Mouse (Mus musculus) neural tube, embryonic 11.5 days (tissue): ENCODE results near the gene Shmt1. TPM values are rescaled to one million over a fixed set of nuclear protein-coding genes. Genes with fewer than 3 reads are reported as not detected.
A peak's percentile ranks its signal among the peaks of the same experiment; 100 is the strongest.

Experiments used
- ATAC-seq: fragments of 200-750 bp; cut with Nextera tagmentation; 2 replicates; pipeline ENCODE4 v1.8.0; 2017; ENCODE audit warnings: moderate number of reproducible peaks, mild to moderate bottlenecking, moderate TSS enrichment, moderate library complexity; ENCODE audit not compliant: insufficient read depth, low FRiP score, low TSS enrichment
- DNase-seq: peaks from one replicate; pipeline ENCODE4 v3.0.0-alpha.2; 2015; ENCODE audit warnings: low spot score
- H3K27ac ChIP-seq: fragments of 300-500 bp; sonication (generic); 2 replicates; pipeline ENCODE4 v1.5.1; 2014; ENCODE audit warnings: low read depth, mild to moderate bottlenecking, low read length
- H3K27me3 ChIP-seq: fragments of 300-500 bp; sonication (generic); 2 replicates; pipeline ENCODE4 v1.6.1; 2014; ENCODE audit warnings: mild to moderate bottlenecking, low read length, mixed read lengths; ENCODE audit not compliant: control insufficient read depth, insufficient read depth
- H3K36me3 ChIP-seq: fragments of 300-500 bp; sonication (generic); 2 replicates; pipeline ENCODE4 v1.6.1; 2014; ENCODE audit warnings: mild to moderate bottlenecking, low read length, moderate library complexity, mixed read lengths; ENCODE audit not compliant: control insufficient read depth, insufficient read depth
- H3K4me1 ChIP-seq: fragments of 300-500 bp; sonication (generic); 2 replicates; pipeline ENCODE4 v1.6.1; 2014; ENCODE audit warnings: low read length, mixed read lengths; ENCODE audit not compliant: control insufficient read depth, insufficient read depth
- H3K4me2 ChIP-seq: fragments of 300-500 bp; sonication (generic); 2 replicates; pipeline ENCODE4 v1.6.1; 2014; ENCODE audit warnings: low read depth, mild to moderate bottlenecking, moderate library complexity
- H3K4me3 ChIP-seq: fragments of 300-500 bp; sonication (generic); 2 replicates; pipeline ENCODE4 v1.5.1; 2014; ENCODE audit warnings: low read depth, low read length
- H3K9ac ChIP-seq: fragments of 300-500 bp; sonication (generic); 2 replicates; pipeline ENCODE4 v1.6.1; 2014; ENCODE audit warnings: mild to moderate bottlenecking, low read length
- H3K9me3 ChIP-seq: fragments of 300-500 bp; sonication (generic); 2 replicates; pipeline ENCODE4 v1.6.1; 2016; ENCODE audit warnings: low read length; ENCODE audit not compliant: control insufficient read depth
- WGBS: fragments of 180-500 bp; shearing (Covaris S2); extraction: QIAGEN DNeasy Blood & Tissue Kit; methylation state at CpG from one replicate; pipeline ENCODE4 v1.1.7; 2014; 5-methylcytosine and 5-hydroxymethylcytosine counted together
- polyA plus RNA-seq: library from polyadenylated mRNA; unstranded; fragments of >200 nt; fragmentation: Nextera tagmentation; extraction: Ambion mirVana; gene quantifications from 2 replicates; pipeline ENCODE4 v1.2.1, GENCODE M21; 2014

Gene Shmt1
- polyA plus RNA-seq, 1 experiment from 2014 or later, result 44.0 TPM

- ATAC-seq (no peak), DNase-seq (no peak)
- WGBS, result 33% methylated on average over 2 of the region's 2 CpGs
Measured at GRCm38 (mm10) chr11:60828903-60829302, 17.4 kb upstream of the Shmt1 start.

GRCm38 (mm10) chr11:60827241-60827945, 15.9 kb upstream of the Shmt1 start:
- H3K9ac ChIP-seq, result no peak overlapping the region
- no peak overlapping the region for H3K27ac ChIP-seq
- 50% methylated on average over 4 of the region's 4 CpGs for WGBS
- H3K9me3 ChIP-seq, result no peaks in the 10 kb centered on the region
- DNase-seq (no peak), ATAC-seq (no peak)
- no peaks in the 10 kb centered on the region for H3K27me3 ChIP-seq
- no peaks in the 10 kb centered on the region for H3K36me3 ChIP-seq
- no peak overlapping the region for H3K4me3 ChIP-seq
- H3K4me1 ChIP-seq, result no peaks in the 10 kb centered on the region
- H3K4me2 ChIP-seq, result no peak overlapping the region

More at GRCm38 (mm10) chr11:60828903-60829302, 17.4 kb upstream of the Shmt1 start:
- Histone ChIP-seq H3K27ac (no peak overlapping the region), H3K4me2 (no peak overlapping the region), H3K36me3 (no peaks in the 10 kb centered on the region), H3K27me3 (no peaks in the 10 kb centered on the region), H3K4me3 (no peak overlapping the region), H3K9me3 (no peaks in the 10 kb centered on the region), H3K4me1 (no peaks in the 10 kb centered on the region), H3K9ac (no peak overlapping the region)

- 48% methylated on average over 1 of the region's 1 CpGs for WGBS
- H3K4me2 ChIP-seq, result no peak overlapping the region
- no peak overlapping the region for H3K4me3 ChIP-seq
- H3K27me3 ChIP-seq, result no peaks in the 10 kb centered on the region
- H3K9ac ChIP-seq, result no peak overlapping the region
- no peak for DNase-seq
- no peak overlapping the region for H3K27ac ChIP-seq
- no peaks in the 10 kb centered on the region for H3K9me3 ChIP-seq
- no peak for ATAC-seq
- no peaks in the 10 kb centered on the region for H3K36me3 ChIP-seq
- no peaks in the 10 kb centered on the region for H3K4me1 ChIP-seq
Measured at GRCm38 (mm10) chr11:60826700-60827099, 15.2 kb upstream of the Shmt1 start.

- no peaks in the 10 kb centered on the region for H3K4me1 ChIP-seq
- no peaks in the 10 kb centered on the region for H3K36me3 ChIP-seq
- no peaks in the 10 kb centered on the region for H3K9me3 ChIP-seq
- H3K27me3 ChIP-seq, result no peaks in the 10 kb centered on the region
- no peak overlapping the region for H3K9ac ChIP-seq
- no peak overlapping the region for H3K4me3 ChIP-seq
- DNase-seq (no peak), ATAC-seq (no peak)
- no peak overlapping the region for H3K27ac ChIP-seq
- H3K4me2 ChIP-seq, result no peak overlapping the region
- 83% methylated on average over 3 of the region's 3 CpGs for WGBS
Measured at GRCm38 (mm10) chr11:60825191-60825590, 13.7 kb upstream of the Shmt1 start.

- 71% methylated on average over 2 of the region's 2 CpGs for WGBS
- no peaks in the 10 kb centered on the region for H3K4me1 ChIP-seq
- no peak overlapping the region for H3K4me3 ChIP-seq
- no peak overlapping the region for H3K9ac ChIP-seq
- DNase-seq (no peak), ATAC-seq (no peak)
- H3K9me3 ChIP-seq, result no peaks in the 10 kb centered on the region
- H3K27ac ChIP-seq, result no peak overlapping the region
- H3K27me3 ChIP-seq, result no peaks in the 10 kb centered on the region
- H3K36me3 ChIP-seq, result no peaks in the 10 kb centered on the region
- H3K4me2 ChIP-seq, result no peak overlapping the region
Measured at GRCm38 (mm10) chr11:60823771-60824170, 12.3 kb upstream of the Shmt1 start.

- DNase-seq (no peak), ATAC-seq (no peak)
- Histone ChIP-seq H3K36me3 (no peaks in the 10 kb centered on the region), H3K9me3 (no peaks in the 10 kb centered on the region), H3K27ac (no peak overlapping the region), H3K27me3 (no peaks in the 10 kb centered on the region), H3K9ac (no peak overlapping the region), H3K4me3 (no peak overlapping the region), H3K4me2 (no peak overlapping the region), H3K4me1 (no peaks in the 10 kb centered on the region)
- WGBS, result 67% methylated on average over 5 of the region's 5 CpGs
Measured at GRCm38 (mm10) chr11:60816398-60816797, 4.9 kb upstream of the Shmt1 start.

- DNase-seq (peak; percentile 94), ATAC-seq (peak; percentile 96)
- under 1% methylated on average over 29 of the region's 29 CpGs for WGBS
Measured at GRCm38 (mm10) chr11:60811054-60811460, 461 bp downstream of the Shmt1 start.

GRCm38 (mm10) chr11:60810046-60810965, 1.2 kb downstream of the Shmt1 start:
- no peaks in the 10 kb centered on the region for H3K36me3 ChIP-seq
- WGBS, result 16% methylated on average over 14 of the region's 14 CpGs
- no peaks in the 10 kb centered on the region for H3K9me3 ChIP-seq
- peak overlapping the region; percentile 69 for H3K4me2 ChIP-seq
- DNase-seq (no peak), ATAC-seq (0 out of 2 replicates have a peak, but pooled peaks have one; percentile 6)
- peak overlapping the region; percentile 38 for H3K4me3 ChIP-seq
- H3K4me1 ChIP-seq, result peaks cover 8% of the 10 kb centered on the region; the same call in 1 of the 2 replicates
- no peaks in the 10 kb centered on the region for H3K27me3 ChIP-seq
- H3K27ac ChIP-seq, result no peak overlapping the region
- H3K9ac ChIP-seq, result peak overlapping the region; percentile 26; the same call in 1 of the 2 replicates

More at GRCm38 (mm10) chr11:60811054-60811460, 461 bp downstream of the Shmt1 start:
- no peaks in the 10 kb centered on the region for H3K9me3 ChIP-seq
- H3K4me2 ChIP-seq, result peak overlapping the region; percentile 69
- H3K27ac ChIP-seq, result no peak overlapping the region
- H3K36me3 ChIP-seq, result no peaks in the 10 kb centered on the region
- H3K9ac ChIP-seq, result peak overlapping the region; percentile 31; the same call in 1 of the 2 replicates
- peak overlapping the region; percentile 38 for H3K4me3 ChIP-seq
- no peaks in the 10 kb centered on the region for H3K27me3 ChIP-seq
- peaks cover 8% of the 10 kb centered on the region; the same call in 1 of the 2 replicates for H3K4me1 ChIP-seq
